Mouse (Mus musculus): Measurements from ENCODE around the gene Smad6.

GRCm38 (mm10) chr9:63978682-63979081 is 43.2 kb downstream of the Smad6 start:
- TF ChIP-seq GATA1 (IDR thresholded peaks at IDR 0.05; ENCODE audit: low read length) (no peak), TAL1 (IDR thresholded peaks at IDR 0.05; ENCODE audit: low read length) (no peak)

All from erythroblast, embryonic 14.5 days (primary cell).